Mouse (Mus musculus): Measurements from ENCODE around the gene Spag6.

DNA sequence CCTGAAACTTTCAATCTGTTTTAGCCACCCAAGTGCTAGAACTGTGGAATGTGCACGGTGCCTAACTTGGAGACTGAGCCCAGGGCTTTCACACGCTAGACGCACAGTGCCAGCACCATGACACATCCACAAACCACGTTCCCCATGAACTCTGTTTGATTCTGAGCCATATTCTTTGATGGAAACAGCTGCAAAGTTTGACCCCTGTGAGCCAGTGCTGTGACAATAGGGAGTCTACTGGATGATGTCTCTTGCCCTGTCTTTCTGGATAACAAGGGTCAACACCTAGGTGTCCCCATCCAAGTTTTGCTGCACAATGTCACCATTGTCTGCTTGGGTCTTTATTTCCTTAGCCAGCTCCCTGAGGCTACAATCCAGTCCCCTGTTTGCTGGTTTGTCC, 100.4 kb downstream of the Spag6 start:
- TF ChIP-seq CTCF (IDR thresholded peaks at IDR 0.05; ENCODE audit: insufficient read depth, low read depth, low read length) = no peak
- no peak for TF ChIP-seq POLR2A (IDR thresholded peaks at IDR 0.05; ENCODE audit: insufficient read depth, low read depth, low read length)

Data from olfactory bulb, adult 2 months (tissue).